Mouse (Mus musculus): Measurements from ENCODE around the gene Bola2. TPM values are rescaled to one million over a fixed set of nuclear protein-coding genes. Genes with fewer than 3 reads are reported as not detected.
"Not testable (repeated sequence)": the region's sequence is repeated elsewhere in the genome, so short reads cannot be mapped to it uniquely, and the experiment has no call there.

Bola2 gene
- total RNA-seq, 2 experiments from 2014 or later, result 104 to 112 TPM

DNA sequence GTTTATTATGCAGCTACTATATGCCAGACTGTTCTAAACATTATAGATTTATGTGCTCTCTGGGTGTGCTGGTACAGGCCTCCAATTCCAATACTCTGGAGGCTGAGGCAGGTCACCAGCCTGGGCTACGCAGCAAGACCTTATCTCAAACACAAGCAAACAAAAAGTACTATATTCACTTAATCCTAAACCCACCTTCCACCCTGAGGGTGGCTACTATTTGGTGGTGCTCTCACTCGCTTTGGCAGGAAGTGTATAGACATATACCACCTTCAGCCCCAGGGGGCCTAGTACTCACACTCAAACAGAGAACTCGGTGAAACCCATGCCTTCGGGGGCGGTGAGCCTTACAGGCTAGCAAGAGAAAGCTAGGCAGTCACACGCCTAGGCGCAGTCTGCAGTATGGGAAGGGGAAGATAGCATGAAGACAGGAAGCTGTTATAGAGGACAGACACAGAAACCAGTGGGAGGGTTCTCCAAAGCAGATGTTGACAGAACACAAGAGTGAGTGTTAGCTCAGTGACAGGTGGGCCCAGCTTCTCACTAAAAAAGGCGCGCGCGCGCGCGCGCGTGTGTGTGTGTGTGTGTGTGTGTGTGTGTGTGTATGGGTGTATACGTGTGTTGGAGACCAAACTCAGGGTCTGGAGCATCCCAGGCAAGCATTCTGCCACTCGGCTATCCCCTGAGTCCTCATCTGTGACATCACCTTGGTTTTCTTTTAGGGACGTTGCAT is 12.4 kb downstream of the Bola2 start, which contains the start of gene Coro1a:
TSS of gene Coro1a (minus strand) at position 346 of the 733 bp plus-strand sequence.
- DNase-seq (ENCODE audit: extremely low spot score in 1 of 2, low spot score in 1 of 2), result no peak

DNA sequence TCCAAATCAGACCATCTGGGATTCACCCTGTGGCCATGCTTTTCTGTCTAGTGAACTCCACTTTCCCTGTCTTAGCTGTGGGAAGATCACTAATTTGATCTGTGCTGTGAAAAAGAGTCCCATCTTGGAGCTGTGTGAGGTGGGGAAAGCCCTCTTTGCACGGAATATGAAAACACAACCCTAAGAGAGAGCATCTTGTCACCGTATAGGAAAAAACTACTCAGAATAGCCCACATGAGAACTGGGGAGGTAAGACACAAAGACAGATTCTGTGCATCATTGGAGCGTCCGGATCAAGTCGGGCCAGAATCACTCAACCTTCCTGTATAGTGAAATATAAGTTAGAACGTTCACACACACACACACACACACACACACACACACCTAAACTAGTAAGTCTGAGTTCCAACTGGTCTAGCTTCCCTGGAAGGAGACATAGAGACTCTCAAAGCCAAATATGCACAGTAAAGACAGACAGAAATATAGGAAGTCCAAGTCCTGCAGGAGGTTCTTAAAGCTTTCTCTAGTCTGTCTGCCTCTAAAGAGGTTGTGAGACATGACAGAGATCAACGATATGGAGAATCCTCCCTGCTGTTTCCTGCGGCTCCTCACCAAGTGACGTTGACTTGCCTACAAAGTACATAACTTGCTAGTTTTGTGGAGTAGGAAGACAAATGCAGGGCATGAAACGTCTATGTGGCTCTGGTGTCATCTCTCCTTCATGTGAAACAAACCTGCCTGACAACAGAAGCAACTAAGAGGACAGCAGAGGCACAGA is 13.2 kb downstream of the Bola2 start:
- no peak for DNase-seq (ENCODE audit: extremely low spot score in 1 of 2, low spot score in 1 of 2)

DNA sequence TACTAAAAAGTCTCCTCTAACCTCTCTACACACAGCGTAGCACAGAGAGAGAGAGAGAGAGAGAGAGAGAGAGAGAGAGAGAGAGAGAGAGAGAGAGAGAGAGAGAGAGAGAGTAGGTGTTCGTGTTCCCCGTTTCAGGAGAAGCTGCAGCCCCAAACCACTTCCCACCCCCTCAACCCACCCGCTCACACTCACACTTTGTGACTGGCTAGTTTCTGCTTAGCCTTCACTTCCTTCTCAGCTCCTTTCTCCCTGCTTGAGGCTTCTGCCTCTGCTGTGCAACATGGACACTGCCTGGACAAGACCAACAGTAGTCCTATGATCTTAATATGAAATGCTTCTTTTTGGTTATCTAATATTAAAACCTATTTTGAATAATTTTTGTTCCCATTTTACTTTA is 15.1 kb downstream of the Bola2 start:
- DNase-seq (ENCODE audit: extremely low spot score in 1 of 2, low spot score in 1 of 2), result no peak

DNA sequence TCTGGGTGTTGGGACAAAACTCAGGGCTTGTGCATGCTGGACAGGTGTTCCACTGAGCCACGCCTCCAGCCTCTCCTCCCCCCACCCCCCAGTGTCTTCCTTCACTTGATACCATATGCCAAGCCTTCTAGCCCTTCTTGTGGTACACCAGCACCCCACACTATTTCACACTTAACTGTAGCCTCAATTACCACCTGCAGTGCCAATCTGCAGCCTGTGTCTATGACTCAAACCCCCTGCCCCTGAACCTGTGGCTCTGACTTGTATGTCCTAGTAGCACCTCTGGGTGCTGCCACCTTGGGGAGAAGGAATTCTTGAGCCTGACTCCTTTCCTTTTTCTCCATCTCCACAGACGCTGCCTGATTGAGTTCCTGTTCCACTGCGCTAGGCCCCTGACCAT is 16.7 kb downstream of the Bola2 start:
- no peak for DNase-seq (ENCODE audit: extremely low spot score in 1 of 2, low spot score in 1 of 2)

DNA sequence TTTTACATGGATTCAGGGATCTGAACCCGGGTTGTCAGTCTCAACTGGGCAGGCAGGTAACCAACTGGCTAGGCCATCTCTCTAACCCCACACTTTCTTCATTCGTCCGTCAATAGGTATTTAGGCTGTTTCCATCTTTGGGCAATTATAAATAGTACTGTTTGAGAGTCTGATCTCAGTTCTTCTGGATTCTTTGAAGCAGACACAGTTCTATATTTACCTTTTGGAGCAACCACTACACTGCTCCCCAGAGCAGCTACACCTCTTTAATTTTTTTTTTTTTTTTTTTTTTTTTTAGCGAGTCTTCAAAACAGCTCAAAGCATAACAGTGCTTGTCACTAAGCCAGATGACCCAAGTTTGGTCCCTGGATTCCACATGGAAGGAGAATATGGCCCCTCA is 20.5 kb downstream of the Bola2 start:
- no peak for DNase-seq (ENCODE audit: extremely low spot score in 1 of 2, low spot score in 1 of 2)

DNA sequence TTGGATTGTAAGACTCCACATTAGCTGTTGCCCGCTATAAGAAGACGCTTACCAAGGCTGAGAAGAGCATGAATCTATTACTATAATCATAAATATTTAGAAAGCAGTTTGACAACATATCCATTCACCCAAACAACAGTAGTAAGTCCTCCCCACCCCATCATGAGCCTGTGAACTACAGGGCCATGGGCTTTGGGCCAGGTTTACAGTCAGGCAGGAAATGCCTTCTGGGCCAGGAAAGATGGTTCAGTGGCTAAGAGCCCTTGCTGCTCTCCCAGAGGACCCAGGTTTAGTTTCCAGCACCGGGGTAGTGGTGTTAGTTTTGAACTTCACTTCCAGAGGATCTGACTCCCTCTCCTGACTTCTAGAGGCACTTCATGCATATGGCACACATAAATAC is 22.4 kb downstream of the Bola2 start:
- DNase-seq (ENCODE audit: extremely low spot score in 1 of 2, low spot score in 1 of 2), result no peak

DNA sequence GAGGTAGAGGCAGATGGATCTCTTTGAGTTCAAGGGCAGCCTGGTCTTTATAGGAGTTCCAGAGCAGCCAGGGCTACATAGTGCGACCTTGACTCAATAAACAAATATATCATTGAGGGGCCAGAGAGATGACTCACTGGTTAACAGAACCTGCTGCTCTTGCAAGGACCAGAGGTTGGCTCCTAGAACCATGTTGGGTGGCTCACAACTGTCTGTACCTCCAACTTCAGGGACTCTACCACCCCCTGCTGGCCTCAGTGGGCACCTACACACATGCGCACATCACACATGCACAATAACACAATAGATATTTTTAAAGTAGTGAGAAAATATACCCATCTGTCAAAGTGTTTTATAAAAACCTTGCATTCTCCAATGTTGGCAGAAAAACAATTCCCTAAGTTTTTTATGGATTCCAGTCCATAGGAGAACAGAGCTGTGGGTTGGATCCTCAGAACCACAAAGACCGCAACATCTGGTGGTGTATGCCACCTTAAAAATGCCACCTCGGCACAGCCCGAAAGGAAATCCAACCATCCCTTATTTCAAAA is 23.7 kb downstream of the Bola2 start:
- DNase-seq (ENCODE audit: extremely low spot score in 1 of 2, low spot score in 1 of 2), result no peak

DNA sequence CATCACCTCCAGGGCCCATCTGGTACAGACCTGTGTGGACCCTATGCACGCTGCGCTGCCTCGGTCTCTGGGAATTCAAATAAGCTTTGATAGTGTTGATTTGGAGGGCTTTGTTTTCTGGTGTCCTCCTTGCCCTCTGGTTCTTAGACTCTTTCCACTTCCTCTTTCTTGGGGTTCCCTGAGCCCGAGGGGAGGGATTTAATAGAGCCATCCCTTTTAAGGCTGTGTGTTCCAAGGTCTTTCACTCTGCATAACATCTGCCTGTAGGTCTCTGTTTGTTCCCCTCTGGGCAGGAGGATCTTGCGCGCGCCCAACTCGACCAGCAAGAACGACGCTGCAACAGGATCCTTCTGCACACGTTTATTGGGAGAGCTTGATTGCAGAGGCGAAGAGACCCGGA is 26.4 kb downstream of the Bola2 start:
- DNase-seq (ENCODE audit: extremely low spot score in 1 of 2, low spot score in 1 of 2), result no peak

DNA sequence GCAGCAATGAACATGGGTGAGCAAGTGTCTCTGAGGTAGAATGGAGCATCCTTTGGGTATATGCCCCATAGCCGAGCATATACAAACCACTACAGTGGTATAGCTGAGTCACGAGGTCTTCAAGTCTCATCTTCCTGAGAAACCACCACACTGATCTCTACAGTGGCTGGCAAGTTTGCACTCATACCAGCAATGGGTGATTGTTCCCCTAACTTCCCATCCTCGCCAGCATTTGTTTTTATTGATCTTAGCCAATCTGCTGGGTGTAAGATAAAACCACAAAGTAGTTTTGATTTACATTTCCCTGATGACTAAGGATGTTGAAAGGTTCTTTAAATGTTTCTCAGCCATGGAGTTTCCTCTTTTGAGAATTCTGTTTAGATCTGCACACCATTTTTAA is 29.9 kb downstream of the Bola2 start:
- no peak for DNase-seq (ENCODE audit: extremely low spot score in 1 of 2, low spot score in 1 of 2)

DNA sequence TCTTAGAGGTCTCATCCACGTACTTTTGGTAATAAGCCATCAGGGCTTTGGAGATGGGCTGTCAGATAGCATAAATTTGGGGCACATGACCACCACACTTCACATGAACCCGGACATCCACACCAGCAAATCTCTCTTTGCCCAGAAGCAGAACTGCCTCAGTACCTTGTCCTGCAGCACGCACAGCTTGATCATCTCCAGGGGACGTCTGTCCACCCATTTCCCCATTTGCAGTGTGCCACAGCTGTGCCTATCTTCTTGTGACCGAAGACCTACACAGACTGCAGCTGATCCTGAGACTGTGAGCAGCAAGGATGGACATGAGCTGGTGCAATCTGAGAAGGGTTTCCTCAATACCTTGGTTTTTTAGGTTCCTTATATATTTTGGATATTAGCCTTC is 30.5 kb downstream of the Bola2 start:
- DNase-seq (ENCODE audit: extremely low spot score in 1 of 2, low spot score in 1 of 2), result no peak

DNA sequence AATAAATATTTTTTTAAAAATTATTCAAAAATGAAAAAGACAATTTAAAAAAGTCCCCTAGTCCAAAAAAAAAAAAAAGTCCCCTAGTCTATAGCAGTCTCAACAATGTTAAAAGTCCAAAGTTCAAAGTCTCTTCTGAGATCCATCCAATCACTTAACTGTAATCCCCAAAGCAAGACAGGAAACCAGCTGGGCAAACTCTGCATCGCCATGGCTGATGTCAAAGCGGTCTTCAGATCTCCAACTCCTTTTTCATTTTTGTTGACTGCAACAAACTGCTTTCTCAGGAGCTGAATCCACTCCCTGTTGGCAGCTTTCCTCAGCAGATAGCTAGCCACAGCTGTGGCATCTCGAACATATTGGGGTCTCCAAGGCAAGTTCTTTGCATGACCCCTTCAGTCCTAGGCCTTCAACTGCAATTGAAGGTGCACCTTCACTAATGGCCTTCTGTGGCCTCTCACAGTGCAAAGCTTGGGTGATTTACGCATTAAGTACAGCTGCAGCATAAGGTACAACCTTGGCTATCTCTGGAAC is 35.1 kb downstream of the Bola2 start:
- DNase-seq (ENCODE audit: extremely low spot score in 1 of 2, low spot score in 1 of 2), result not testable (repeated sequence)

DNA sequence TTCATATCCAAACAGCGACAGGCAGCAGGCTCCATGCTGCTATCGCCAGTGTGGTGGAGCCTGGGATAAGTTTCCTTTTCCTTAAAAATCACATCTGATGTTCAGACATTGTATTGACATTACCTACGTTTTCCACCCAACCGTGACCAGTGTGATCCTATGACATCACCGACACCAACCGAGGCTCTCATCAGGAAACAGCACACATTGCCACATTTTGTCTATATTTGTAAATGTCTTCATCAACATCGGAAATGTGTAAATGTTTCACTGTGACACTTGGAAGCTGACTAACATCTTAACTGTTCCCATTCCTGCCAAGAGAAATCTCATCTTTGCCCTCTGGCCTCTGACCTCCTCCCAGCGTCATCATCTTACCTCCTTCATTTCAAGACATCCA is 40.9 kb downstream of the Bola2 start:
- DNase-seq (ENCODE audit: extremely low spot score in 1 of 2, low spot score in 1 of 2), result no peak

DNA sequence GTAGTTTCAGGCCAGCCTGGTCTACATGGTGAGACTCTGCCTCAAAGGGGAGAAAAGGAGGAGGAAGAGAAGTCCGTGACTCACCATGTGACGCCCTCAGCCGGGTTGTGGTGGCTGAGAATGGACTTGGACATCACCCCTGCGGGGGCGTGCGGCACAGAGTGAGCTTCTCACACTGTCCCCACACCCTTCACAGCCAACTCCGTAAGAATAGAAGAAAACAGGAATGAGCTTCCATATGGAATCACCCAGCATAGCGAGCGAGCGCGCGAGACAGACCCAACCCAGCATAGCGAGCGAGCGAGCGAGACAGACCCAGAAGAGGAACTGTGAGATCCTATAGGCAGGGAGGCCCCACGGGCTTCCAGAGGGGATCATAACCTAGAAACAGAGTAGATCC is 44.4 kb downstream of the Bola2 start:
- DNase-seq (ENCODE audit: extremely low spot score in 1 of 2, low spot score in 1 of 2), result no peak

DNA sequence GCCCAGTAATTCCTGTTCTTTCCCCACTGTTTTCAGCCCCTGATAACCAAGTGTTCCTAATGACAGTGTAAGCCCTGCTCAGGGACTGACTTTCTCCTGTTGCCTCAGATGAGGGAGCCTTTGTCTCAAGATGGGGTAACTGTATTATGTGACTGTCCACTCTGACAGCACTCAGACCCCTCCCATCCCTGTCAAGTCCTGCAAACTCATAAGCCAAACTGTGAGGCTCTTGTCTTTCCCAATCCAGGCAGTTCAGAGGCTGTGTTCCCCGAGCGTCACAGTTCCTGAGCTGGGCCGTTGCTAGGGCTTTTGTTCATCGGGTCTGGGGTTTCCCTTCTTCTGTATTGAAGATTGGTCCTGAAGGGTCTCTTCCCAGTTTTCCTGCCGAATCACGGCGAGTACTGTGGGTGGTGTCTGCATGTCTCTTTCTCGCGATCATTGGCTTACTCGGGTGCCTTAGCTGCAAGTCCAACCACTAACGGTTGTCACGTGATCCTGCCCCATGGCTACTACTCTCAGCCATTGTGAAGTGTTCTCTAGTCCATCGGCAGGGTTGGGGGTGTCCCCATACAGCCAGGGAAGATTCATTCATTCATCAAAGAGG is 45.0 kb downstream of the Bola2 start:
- no peak for DNase-seq (ENCODE audit: extremely low spot score in 1 of 2, low spot score in 1 of 2)

DNA sequence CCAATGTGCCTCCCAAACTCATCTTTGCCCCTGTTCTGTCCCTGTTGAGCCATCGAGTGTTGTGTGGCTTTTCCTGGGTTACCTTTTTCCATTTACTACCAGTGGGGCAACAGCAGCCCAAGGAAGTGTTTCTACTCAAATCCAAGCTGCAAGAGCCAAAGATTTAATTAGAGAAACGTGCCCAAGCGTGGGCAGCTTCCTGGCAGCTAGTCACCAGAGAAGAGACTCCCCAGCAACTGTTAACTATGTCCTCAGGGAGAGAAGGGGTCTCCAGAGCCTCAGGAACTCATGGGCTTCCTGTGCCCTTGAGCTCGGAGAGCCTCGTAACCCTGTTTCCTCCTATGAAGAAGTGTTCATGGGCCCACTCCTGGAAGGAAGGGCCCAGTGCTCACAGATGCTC is 45.8 kb downstream of the Bola2 start:
- DNase-seq (ENCODE audit: extremely low spot score in 1 of 2, low spot score in 1 of 2), result no peak

DNA sequence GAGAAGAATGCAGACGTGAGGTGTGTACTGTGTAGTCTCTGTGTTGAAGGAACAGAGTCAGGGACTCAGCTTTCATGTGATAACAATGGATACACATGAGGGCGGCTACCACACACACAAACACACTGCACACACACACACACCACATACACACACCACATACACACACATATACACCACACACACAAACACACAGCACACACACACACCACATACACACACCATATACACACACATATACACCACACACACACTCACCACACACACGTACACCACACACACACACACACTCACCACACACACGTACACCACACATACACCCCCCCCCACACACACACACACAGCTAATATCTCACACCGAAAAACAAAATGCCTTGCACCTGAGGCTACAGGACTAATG is 46.3 kb downstream of the Bola2 start:
- DNase-seq (ENCODE audit: extremely low spot score in 1 of 2, low spot score in 1 of 2), result no peak

DNA sequence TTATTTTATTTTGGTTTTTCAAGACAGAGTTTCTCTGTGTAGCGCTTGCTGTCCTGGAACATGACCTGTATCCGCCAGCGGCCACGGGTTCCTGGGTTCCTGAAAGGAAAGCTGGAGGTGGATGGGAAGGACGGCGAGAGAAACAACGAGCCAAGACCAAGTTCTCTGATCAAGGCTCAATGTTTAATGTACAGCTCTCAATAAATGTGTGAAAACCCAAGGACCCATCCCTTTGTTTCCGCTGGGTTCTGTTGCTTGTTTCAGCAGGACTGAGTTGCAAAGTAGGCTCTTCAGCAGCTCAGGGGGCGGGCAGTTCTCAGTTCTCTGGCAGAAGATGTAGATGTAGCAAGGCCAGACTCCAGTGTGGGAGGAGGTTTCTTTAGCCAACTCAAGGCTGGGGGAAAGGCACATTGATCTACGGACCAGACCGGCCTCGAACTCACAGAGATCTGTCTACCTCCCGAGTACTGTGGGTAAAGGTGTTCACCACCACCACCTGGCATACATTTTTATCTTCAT is 46.8 kb downstream of the Bola2 start:
- no peak for DNase-seq (ENCODE audit: extremely low spot score in 1 of 2, low spot score in 1 of 2)

DNA sequence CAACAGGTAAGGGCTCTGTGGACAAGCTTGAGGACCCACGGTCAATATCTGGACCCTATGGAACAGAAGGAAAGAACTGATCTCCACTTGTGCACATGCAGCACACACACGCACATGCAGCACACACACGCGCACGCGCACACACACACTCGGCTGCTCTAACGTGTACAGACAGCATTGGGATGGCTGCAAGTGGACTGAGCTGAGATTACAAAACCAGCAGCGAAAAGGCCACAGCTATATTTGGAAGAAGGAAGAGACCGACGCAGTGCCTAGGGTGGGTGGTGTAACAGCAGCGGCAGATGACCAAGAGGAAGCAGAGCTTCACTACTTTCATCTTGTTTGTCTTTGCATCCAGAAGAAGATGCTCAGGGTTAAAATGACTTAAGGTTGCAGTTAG is 50.9 kb downstream of the Bola2 start:
- no peak for DNase-seq (ENCODE audit: extremely low spot score in 1 of 2, low spot score in 1 of 2)

DNA sequence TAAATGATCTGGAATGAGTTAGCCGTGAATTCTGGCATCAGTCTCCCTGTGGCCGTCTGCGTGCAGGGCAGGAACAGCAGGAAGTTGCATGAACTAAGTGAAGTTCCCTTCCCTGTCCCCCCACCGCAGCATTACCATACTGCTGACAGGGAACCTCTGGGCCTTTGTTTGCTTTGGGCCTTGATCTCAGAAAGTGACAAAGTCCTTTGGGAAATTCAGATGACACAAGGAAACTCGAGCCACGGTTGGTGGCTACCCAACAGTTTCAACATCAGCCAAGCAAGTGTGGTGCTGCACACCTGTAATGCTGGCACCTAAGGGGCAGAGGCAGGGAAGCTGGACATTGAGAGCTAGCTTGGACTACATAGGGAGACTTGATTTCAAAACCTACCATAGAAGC is 51.6 kb downstream of the Bola2 start:
- DNase-seq (ENCODE audit: extremely low spot score in 1 of 2, low spot score in 1 of 2), result no peak

DNA sequence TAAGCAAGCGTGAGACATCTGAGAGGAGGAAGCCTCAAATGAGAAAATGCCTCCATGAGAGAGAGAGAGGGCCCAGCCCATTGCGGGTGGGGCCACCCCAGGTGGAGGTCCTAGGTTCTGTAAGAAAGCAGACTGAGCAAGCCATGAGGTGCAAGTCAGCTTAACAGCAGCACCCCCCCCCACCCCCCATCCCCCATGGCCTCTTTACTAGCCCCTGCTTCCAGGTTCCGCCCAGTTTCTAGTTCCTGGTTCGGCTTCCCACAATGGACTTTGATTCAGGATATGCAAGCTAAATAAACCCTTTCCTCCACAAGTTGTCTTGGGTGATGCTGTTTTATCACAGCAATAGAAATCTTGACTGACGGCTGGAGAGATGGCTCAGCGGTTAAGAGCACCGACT is 53.6 kb downstream of the Bola2 start:
- no peak for DNase-seq (ENCODE audit: extremely low spot score in 1 of 2, low spot score in 1 of 2)
